Mouse (Mus musculus) lung, postnatal 25 days (tissue): ENCODE data around the gene Slc22a20.

ENCODE experiments used
- DNase-seq: peaks from one replicate; pipeline ENCODE4 v3.0.0; 2022; ENCODE audit warnings: low spot score

The Slc22a20 gene

GRCm38 (mm10) chr19:5923990-5924712 is 61.8 kb downstream of the Slc22a20 start:
- DNase-seq, result peak; percentile 91

- no peak for DNase-seq
Measured at GRCm38 (mm10) chr19:5922963-5923362, 63.0 kb downstream of the Slc22a20 start.

DNA sequence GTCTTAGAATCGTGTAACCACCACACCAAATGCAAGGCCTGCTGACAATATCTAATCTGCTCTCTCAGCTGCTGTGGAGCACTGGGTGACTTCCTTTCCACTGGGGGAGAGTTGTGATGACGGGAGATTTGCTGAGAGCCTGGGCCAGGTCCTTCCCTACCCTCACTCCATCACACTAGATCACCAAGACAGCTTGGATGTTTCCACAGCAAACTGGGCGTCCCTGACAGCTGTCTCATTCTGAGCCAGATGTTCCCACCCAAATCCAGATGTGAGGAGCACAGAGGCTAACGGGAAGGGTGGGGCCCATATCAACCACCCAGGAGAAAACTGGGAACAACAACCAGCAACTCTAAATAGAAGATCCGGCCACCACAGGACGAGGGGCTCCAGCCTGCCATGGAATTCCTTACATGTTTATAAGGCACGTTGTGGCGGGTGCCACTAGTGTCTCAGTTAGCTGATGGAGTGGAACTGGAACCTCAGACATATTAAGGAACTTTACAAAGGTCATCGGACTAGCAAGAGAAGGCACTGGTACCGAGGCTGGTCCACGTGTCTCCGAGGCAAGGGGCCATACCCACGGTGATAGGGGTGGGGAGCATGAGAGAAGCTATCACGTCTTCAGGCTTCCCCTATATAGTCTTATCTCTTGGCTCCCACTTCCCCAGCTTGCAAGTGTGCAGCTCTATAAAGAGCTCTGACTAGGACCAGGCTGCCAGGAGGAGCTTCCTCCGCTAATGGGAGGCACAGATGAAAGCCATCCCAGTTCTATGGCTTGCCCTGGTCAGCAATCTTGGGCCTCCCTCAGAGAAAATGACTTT is 63.6 kb downstream of the Slc22a20 start:
- DNase-seq, result no peak

DNA sequence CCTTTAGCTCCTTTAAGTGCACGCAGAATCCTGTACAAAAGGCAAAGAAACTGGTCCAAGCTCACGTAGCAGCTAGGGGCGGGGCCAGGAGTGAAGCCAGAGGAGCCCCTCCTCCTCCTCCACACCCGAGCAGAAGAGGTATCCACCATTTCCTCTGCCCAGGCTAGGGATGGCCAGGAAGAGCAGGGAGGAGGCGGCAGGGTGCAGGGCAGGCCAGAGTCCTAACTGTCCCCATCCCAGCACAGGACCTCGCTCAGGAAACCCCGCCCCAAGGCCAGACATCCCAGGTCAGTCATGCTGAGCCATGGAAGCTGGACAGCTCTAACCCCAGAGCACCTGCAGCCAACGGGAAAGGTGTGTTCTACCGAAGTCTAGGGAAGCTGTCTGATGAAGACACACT is 64.2 kb downstream of the Slc22a20 start:
- no peak for DNase-seq
